Mouse (Mus musculus) adrenal gland, adult (tissue): ENCODE results near the gene Rpa3.

ENCODE experiments used
- DNase-seq, 2 experiments: peaks; one replicate each; pipeline ENCODE4 v3.0.0; 2022 to 2023; ENCODE audit warnings: low spot score in 1 of 2; ENCODE audit not compliant: inconsistent age in 2 of 2

The Rpa3 gene

GRCm38 (mm10) chr6:8259004-8259666 lies at the start of gene Rpa3, which contains the start of the genes Umad1 and Gm45062:
Rpa3 (minus strand) TSS chr6:8259173.
Umad1 (plus strand) TSS chr6:8259288.
Gm45062 (plus strand) TSS chr6:8259450.
- DNase-seq = peak; percentile 98 to 99

GRCm38 (mm10) chr6:8307878-8308775 lies 49.2 kb upstream of the Rpa3 start:
- DNase-seq = no peak

- no peak for DNase-seq
Measured at GRCm38 (mm10) chr6:8299066-8299863, 40.3 kb upstream of the Rpa3 start.

GRCm38 (mm10) chr6:8294048-8294784 lies 35.2 kb upstream of the Rpa3 start:
- DNase-seq = peak in 1 of 2 experiments; percentile 57

- no peak for DNase-seq
Measured at GRCm38 (mm10) chr6:8288755-8289580, 30.0 kb upstream of the Rpa3 start.

GRCm38 (mm10) chr6:8286146-8286545 lies 27.2 kb upstream of the Rpa3 start:
- DNase-seq = no peak

GRCm38 (mm10) chr6:8285401-8285960 lies 26.5 kb upstream of the Rpa3 start:
- DNase-seq = no peak

GRCm38 (mm10) chr6:8283255-8283654 lies 24.3 kb upstream of the Rpa3 start:
- DNase-seq = no peak

GRCm38 (mm10) chr6:8278426-8279002 lies 19.5 kb upstream of the Rpa3 start:
- no peak for DNase-seq

- peak in 1 of 2 experiments; percentile 52 for DNase-seq
Measured at GRCm38 (mm10) chr6:8276431-8276830, 17.5 kb upstream of the Rpa3 start.

GRCm38 (mm10) chr6:8275098-8275497 lies 16.1 kb upstream of the Rpa3 start:
- peak; percentile 56 to 89 for DNase-seq

- peak; percentile 51 to 86 for DNase-seq
Measured at GRCm38 (mm10) chr6:8274387-8275054, 15.5 kb upstream of the Rpa3 start.

- no peak for DNase-seq
Measured at GRCm38 (mm10) chr6:8271047-8271446, 12.1 kb upstream of the Rpa3 start.

GRCm38 (mm10) chr6:8259667-8260044 lies 683 bp upstream of the Rpa3 start:
- DNase-seq = no peak

GRCm38 (mm10) chr6:8258316-8258715 lies 657 bp downstream of the Rpa3 start:
- DNase-seq = no peak

- no peak for DNase-seq
Measured at GRCm38 (mm10) chr6:8228596-8228995, 30.4 kb downstream of the Rpa3 start.

GRCm38 (mm10) chr6:8227035-8227434 lies 31.9 kb downstream of the Rpa3 start:
- DNase-seq = no peak

GRCm38 (mm10) chr6:8210661-8211060 lies 48.3 kb downstream of the Rpa3 start:
- DNase-seq = peak in 1 of 2 experiments; percentile 29

GRCm38 (mm10) chr6:8209866-8210186 lies 49.1 kb downstream of the Rpa3 start:
- DNase-seq = no peak
